Mouse (Mus musculus): ENCODE measurements around the gene Mmp25. TPM values are rescaled to one million over a fixed set of nuclear protein-coding genes. Genes with fewer than 3 reads are reported as not detected.
"Not testable (repeated sequence)": the region's sequence is repeated elsewhere in the genome, so short reads cannot be mapped to it uniquely, and the experiment has no call there.

Mmp25 gene
- total RNA-seq, 2 experiments from 2014 or later: 0.12 to 0.16 TPM

GRCm38 (mm10) chr17:23604394-23604793, 40.7 kb downstream of the Mmp25 start:
- DNase-seq (ENCODE audit: low spot score in 2 of 2): no peak
- intact Hi-C loops (cut with DNase I): loop anchor here (5.0 kb wide), 1 partner anchor 37 kb away; no protein-coding TSS in a partner anchor

GRCm38 (mm10) chr17:23603542-23603941, 41.5 kb downstream of the Mmp25 start:
- no peak for DNase-seq (ENCODE audit: low spot score in 2 of 2)
- intact Hi-C loops (cut with DNase I): loop anchor here (5.0 kb wide), 1 partner anchor 36 kb away; no protein-coding TSS in a partner anchor

GRCm38 (mm10) chr17:23603077-23603476, 42.0 kb downstream of the Mmp25 start:
- no peak for DNase-seq (ENCODE audit: low spot score in 2 of 2)

GRCm38 (mm10) chr17:23601836-23602585, 43.1 kb downstream of the Mmp25 start:
- DNase-seq (ENCODE audit: low spot score in 2 of 2): no peak
- intact Hi-C loops (cut with DNase I): loop anchor here (5.0 kb wide), 1 partner anchor 35 kb away; no protein-coding TSS in a partner anchor

More at GRCm38 (mm10) chr17:23603077-23603476, 42.0 kb downstream of the Mmp25 start:
- intact Hi-C loops (cut with DNase I): loop anchor here (5.0 kb wide), 1 partner anchor 36 kb away; no protein-coding TSS in a partner anchor

- intact Hi-C loops (cut with DNase I): loop anchor here (5.0 kb wide), 1 partner anchor 34 kb away; no protein-coding TSS in a partner anchor
- DNase-seq (ENCODE audit: low spot score in 2 of 2): no peak
These were observed 44.1 kb downstream of the Mmp25 start, which contains the start of gene Zscan10 for GRCm38 (mm10) chr17:23600641-23601622. TSS of gene Zscan10 (plus strand) at chr17:23600856.

GRCm38 (mm10) chr17:23599605-23600063, 45.4 kb downstream of the Mmp25 start:
- intact Hi-C loops (cut with DNase I): loop anchor here (5.0 kb wide), 1 partner anchor 32 kb away; no protein-coding TSS in a partner anchor
- no peak for DNase-seq (ENCODE audit: low spot score in 2 of 2)

- intact Hi-C loops (cut with DNase I): no loop called here
- DNase-seq (ENCODE audit: low spot score in 2 of 2): peak; percentile 59 to 74
These were observed 46.2 kb downstream of the Mmp25 start, which contains the start of gene Zfp13 for GRCm38 (mm10) chr17:23598582-23599552. TSS of gene Zfp13 (minus strand) at chr17:23599487.

GRCm38 (mm10) chr17:23595139-23595538, 49.9 kb downstream of the Mmp25 start:
- intact Hi-C loops (cut with DNase I); DNase-seq (ENCODE audit: low spot score in 2 of 2): not testable (repeated sequence)

GRCm38 (mm10) chr17:23592926-23593300, 52.2 kb downstream of the Mmp25 start:
- DNase-seq (ENCODE audit: low spot score in 2 of 2): no peak
- intact Hi-C loops (cut with DNase I): no loop called here

GRCm38 (mm10) chr17:23592208-23592925, 52.7 kb downstream of the Mmp25 start:
- intact Hi-C loops (cut with DNase I): no loop called here
- peak; percentile 95 to 97 for DNase-seq (ENCODE audit: low spot score in 2 of 2)

- intact Hi-C loops (cut with DNase I): no loop called here
- DNase-seq (ENCODE audit: low spot score in 2 of 2): no peak
These were observed 57.8 kb downstream of the Mmp25 start for GRCm38 (mm10) chr17:23587253-23587652.

GRCm38 (mm10) chr17:23585721-23586491, 59.2 kb downstream of the Mmp25 start:
- intact Hi-C loops (cut with DNase I): no loop called here
- DNase-seq (ENCODE audit: low spot score in 2 of 2): peak; percentile 66 to 68

GRCm38 (mm10) chr17:23584786-23585185, 60.3 kb downstream of the Mmp25 start:
- DNase-seq (ENCODE audit: low spot score in 2 of 2): no peak
- intact Hi-C loops (cut with DNase I): no loop called here

Measured in left cerebral cortex, postnatal 36 days (tissue).